Mouse (Mus musculus) liver, embryonic 14.5 days (tissue): ENCODE measurements at regions not wholly inside any gene's neighbourhood (a gene's known extent, or its start where the extent isn't known, plus 50 kb on each side); places are given as distances from the start of the nearest gene placed in this dataset.

ENCODE experiments used
- CTCF ChIP-seq: IDR thresholded peaks from 2 replicates; pipeline ENCODE4 v1.5.1; 2016; ENCODE audit warnings: antibody characterized with exemption, low read depth, control low read depth
- EP300 ChIP-seq: IDR thresholded peaks from 2 replicates; pipeline ENCODE4 v1.6.1; 2016; ENCODE audit warnings: antibody characterized with exemption, low read depth

- TF ChIP-seq CTCF (no peak), EP300 (no peak)
Measured at GRCm38 (mm10) chr19:14705791-14706190, 107.9 kb upstream of the Tle4 start.
